Mouse (Mus musculus): Measurements from ENCODE around the gene Lmbrd2. TPM values are rescaled to one million over a fixed set of nuclear protein-coding genes. Genes with fewer than 3 reads are reported as not detected.

Gene Lmbrd2
- total RNA-seq, 1 experiment from 2014 or later, result 10.5 TPM

Other genes starting within 250 kb of the Lmbrd2 start
- gene Ranbp3l, start 172.6 kb upstream of the Lmbrd2 start, total RNA-seq (2017), result not detected in 2 replicates
- 107 and 115 TPM in 2 replicates for gene Nadk2, start 69.3 kb upstream of the Lmbrd2 start, total RNA-seq (2017)
- gene Skp2, start 14.9 kb downstream of the Lmbrd2 start, total RNA-seq (2017), result 19.1 and 20.0 TPM in 2 replicates
- not detected in 2 replicates for gene Ugt3a1, start 136.3 kb downstream of the Lmbrd2 start, total RNA-seq (2017)
- not detected in 2 replicates for gene Ugt3a2, start 195.0 kb downstream of the Lmbrd2 start, total RNA-seq (2017)